Mouse (Mus musculus): ENCODE results near the gene Stab2.

- no peak for TF ChIP-seq CTCF (IDR thresholded peaks at IDR 0.05; ENCODE audit: control insufficient read depth, insufficient read depth, insufficient read length)
- TF ChIP-seq CEBPB (IDR thresholded peaks at IDR 0.05; ENCODE audit: low read depth), result no peak
Measured at GRCm38 (mm10) chr10:86825871-86826522, 181.8 kb downstream of the Stab2 start.
